Mouse (Mus musculus) erythroid progenitor cell, adult 5-6 weeks (primary cell): ENCODE results near the gene Xaf1. TPM values are rescaled to one million over a fixed set of nuclear protein-coding genes. Genes with fewer than 3 reads are reported as not detected.
"Not testable (repeated sequence)": the region's sequence is repeated elsewhere in the genome, so short reads cannot be mapped to it uniquely, and the experiment has no call there.

Source experiments
- ATAC-seq: replicated peaks from 2 replicates; pipeline ENCODE4 v1.8.0; 2016; ENCODE audit warnings: moderate number of reproducible peaks, mild to moderate bottlenecking, moderate TSS enrichment, inconsistent platforms; ENCODE audit not compliant: poor library complexity, low FRiP score, severe bottlenecking
- total RNA-seq, 2 experiments: library from RNA; stranded (forward) in 1 of 2; stranded (reverse) in 1 of 2; fragments of 150-400 nt in 1 of 2; fragments of 186-747, 209-891 nt in 1 of 2; gene quantifications; 2 replicates each; pipeline versions ENCODE4 v1.2.3 to v1.2.4; 2015 to 2017; ENCODE audit warnings: low replicate concordance in 2 of 2

The Xaf1 gene
- total RNA-seq, 2 experiments from 2014 or later: 26.5 to 74.6 TPM

GRCm38 (mm10) chr11:72308982-72309381 is 7.6 kb downstream of the Xaf1 start:
- peak; percentile 74 for ATAC-seq

GRCm38 (mm10) chr11:72310491-72310890 is 9.1 kb downstream of the Xaf1 start:
- peak; percentile 52; the same call in 1 of the 2 replicates for ATAC-seq

- peak; percentile 53 for ATAC-seq
Measured at GRCm38 (mm10) chr11:72311355-72312001, 10.0 kb downstream of the Xaf1 start.

- no peak for ATAC-seq
Measured at GRCm38 (mm10) chr11:72314151-72314895, 12.9 kb downstream of the Xaf1 start, which contains the start of gene Fbxo39. TSS of gene Fbxo39 (plus strand) at chr11:72314444.

GRCm38 (mm10) chr11:72318026-72318425 is 16.6 kb downstream of the Xaf1 start:
- ATAC-seq: no peak

GRCm38 (mm10) chr11:72324431-72324830 is 23.0 kb downstream of the Xaf1 start:
- ATAC-seq: no peak

- ATAC-seq: no peak
Measured at GRCm38 (mm10) chr11:72325701-72326100, 24.3 kb downstream of the Xaf1 start.

- no peak for ATAC-seq
Measured at GRCm38 (mm10) chr11:72332951-72333667, 31.7 kb downstream of the Xaf1 start.

GRCm38 (mm10) chr11:72334653-72335052 is 33.2 kb downstream of the Xaf1 start:
- no peak for ATAC-seq

GRCm38 (mm10) chr11:72336726-72337125 is 35.3 kb downstream of the Xaf1 start:
- ATAC-seq: no peak

- ATAC-seq: no peak
Measured at GRCm38 (mm10) chr11:72338437-72338871, 37.0 kb downstream of the Xaf1 start.

GRCm38 (mm10) chr11:72339716-72340115 is 38.3 kb downstream of the Xaf1 start:
- no peak for ATAC-seq

- peak; percentile 64; the same call in 1 of the 2 replicates for ATAC-seq
Measured at GRCm38 (mm10) chr11:72342549-72343237, 41.3 kb downstream of the Xaf1 start.

GRCm38 (mm10) chr11:72343238-72343625 is 41.8 kb downstream of the Xaf1 start:
- not testable (repeated sequence) for ATAC-seq

GRCm38 (mm10) chr11:72343904-72344303 is 42.5 kb downstream of the Xaf1 start:
- ATAC-seq: no peak

- no peak for ATAC-seq
Measured at GRCm38 (mm10) chr11:72344486-72344885, 43.1 kb downstream of the Xaf1 start.

- no peak for ATAC-seq
Measured at GRCm38 (mm10) chr11:72348563-72348962, 47.1 kb downstream of the Xaf1 start.

GRCm38 (mm10) chr11:72349016-72349415 is 47.6 kb downstream of the Xaf1 start:
- no peak for ATAC-seq

GRCm38 (mm10) chr11:72349652-72350051 is 48.2 kb downstream of the Xaf1 start:
- ATAC-seq: no peak

- ATAC-seq: no peak
Measured at GRCm38 (mm10) chr11:72352272-72352671, 50.8 kb downstream of the Xaf1 start.
